Mouse (Mus musculus): ENCODE measurements around the gene Rnf115. TPM values are rescaled to one million over a fixed set of nuclear protein-coding genes. Genes with fewer than 3 reads are reported as not detected.
"Not testable (repeated sequence)": the region's sequence is repeated elsewhere in the genome, so short reads cannot be mapped to it uniquely, and the experiment has no call there.

Gene Rnf115
- polyA plus RNA-seq, 1 experiment = 13.5 TPM

GRCm38 (mm10) chr3:96684151-96684821 is 43.2 kb upstream of the Rnf115 start:
- no peaks in the 10 kb centered on the region for H3K79me3 ChIP-seq (ENCODE audit: low read depth)
- no peak for TF ChIP-seq CEBPB (IDR thresholded peaks at IDR 0.05; ENCODE audit: low read depth)
- no peak for TF ChIP-seq FOSL1 (IDR thresholded peaks at IDR 0.05; ENCODE audit: insufficient read depth, low read length, poor library complexity, severe bottlenecking)
- TF ChIP-seq MYOD1 (IDR thresholded peaks at IDR 0.05; ENCODE audit: control insufficient read depth, insufficient read length, low read depth) = no peak
- TF ChIP-seq CTCF (IDR thresholded peaks at IDR 0.05; ENCODE audit: control insufficient read depth, insufficient read depth, insufficient read length) = no peak
- no peak for TF ChIP-seq MYOG (IDR thresholded peaks at IDR 0.05; ENCODE audit: control insufficient read depth, extremely low read depth, insufficient read length)
- no peak for TF ChIP-seq USF1 (IDR thresholded peaks at IDR 0.05; ENCODE audit: low read depth)
- TF ChIP-seq MAX (IDR thresholded peaks at IDR 0.05) = no peak
- H3K4me3 ChIP-seq (ENCODE audit: insufficient read depth, poor library complexity, severe bottlenecking) = no peak overlapping the region
- no peak overlapping the region for H3ac ChIP-seq (ENCODE audit: control insufficient read depth, insufficient read length, low read depth)
- H3K79me2 ChIP-seq (ENCODE audit: control insufficient read depth, insufficient read depth) = no peaks in the 10 kb centered on the region
- no peaks in the 10 kb centered on the region for H3K27me3 ChIP-seq (ENCODE audit: control insufficient read depth, insufficient read depth, insufficient read length)
- no peaks in the 10 kb centered on the region for H3K36me3 ChIP-seq (ENCODE audit: control insufficient read depth, insufficient read depth)

GRCm38 (mm10) chr3:96684822-96685156 is 42.7 kb upstream of the Rnf115 start:
- H3ac ChIP-seq (ENCODE audit: control insufficient read depth, insufficient read length, low read depth) = no peak overlapping the region
- TF ChIP-seq MYOD1 (IDR thresholded peaks at IDR 0.05; ENCODE audit: control insufficient read depth, insufficient read length, low read depth) (no peak), USF1 (IDR thresholded peaks at IDR 0.05; ENCODE audit: low read depth) (no peak), CEBPB (IDR thresholded peaks at IDR 0.05; ENCODE audit: low read depth) (no peak), CTCF (IDR thresholded peaks at IDR 0.05; ENCODE audit: control insufficient read depth, insufficient read depth, insufficient read length) (no peak), MAX (IDR thresholded peaks at IDR 0.05) (no peak), MYOG (IDR thresholded peaks at IDR 0.05; ENCODE audit: control insufficient read depth, extremely low read depth, insufficient read length) (no peak), FOSL1 (IDR thresholded peaks at IDR 0.05; ENCODE audit: insufficient read depth, low read length, poor library complexity, severe bottlenecking) (no peak)
- no peak overlapping the region for H3K4me3 ChIP-seq (ENCODE audit: insufficient read depth, poor library complexity, severe bottlenecking)
- no peaks in the 10 kb centered on the region for H3K79me3 ChIP-seq (ENCODE audit: low read depth)
- no peaks in the 10 kb centered on the region for H3K79me2 ChIP-seq (ENCODE audit: control insufficient read depth, insufficient read depth)
- no peaks in the 10 kb centered on the region for H3K27me3 ChIP-seq (ENCODE audit: control insufficient read depth, insufficient read depth, insufficient read length)
- H3K36me3 ChIP-seq (ENCODE audit: control insufficient read depth, insufficient read depth) = no peaks in the 10 kb centered on the region

- H3K27me3 ChIP-seq (ENCODE audit: control insufficient read depth, insufficient read depth, insufficient read length) = not testable (repeated sequence)
These were observed 41.4 kb upstream of the Rnf115 start for GRCm38 (mm10) chr3:96686057-96686456.

GRCm38 (mm10) chr3:96688854-96689253 is 38.6 kb upstream of the Rnf115 start:
- Histone ChIP-seq H3K79me3 (ENCODE audit: low read depth) (no peaks in the 10 kb centered on the region), H3K79me2 (ENCODE audit: control insufficient read depth, insufficient read depth) (no peaks in the 10 kb centered on the region), H3K36me3 (ENCODE audit: control insufficient read depth, insufficient read depth) (no peaks in the 10 kb centered on the region), H3K4me3 (ENCODE audit: insufficient read depth, poor library complexity, severe bottlenecking) (no peak overlapping the region), H3ac (ENCODE audit: control insufficient read depth, insufficient read length, low read depth) (no peak overlapping the region), H3K27me3 (ENCODE audit: control insufficient read depth, insufficient read depth, insufficient read length) (no peaks in the 10 kb centered on the region)
- TF ChIP-seq FOSL1 (IDR thresholded peaks at IDR 0.05; ENCODE audit: insufficient read depth, low read length, poor library complexity, severe bottlenecking) (no peak), MYOD1 (IDR thresholded peaks at IDR 0.05; ENCODE audit: control insufficient read depth, insufficient read length, low read depth) (no peak), MYOG (IDR thresholded peaks at IDR 0.05; ENCODE audit: control insufficient read depth, extremely low read depth, insufficient read length) (no peak), USF1 (IDR thresholded peaks at IDR 0.05; ENCODE audit: low read depth) (no peak), MAX (IDR thresholded peaks at IDR 0.05) (no peak), CTCF (IDR thresholded peaks at IDR 0.05; ENCODE audit: control insufficient read depth, insufficient read depth, insufficient read length) (no peak), CEBPB (IDR thresholded peaks at IDR 0.05; ENCODE audit: low read depth) (no peak)

More at GRCm38 (mm10) chr3:96686057-96686456, 41.4 kb upstream of the Rnf115 start:
- not testable (repeated sequence) for H3K4me3 ChIP-seq (ENCODE audit: insufficient read depth, poor library complexity, severe bottlenecking); H3K79me3 ChIP-seq (ENCODE audit: low read depth); H3K79me2 ChIP-seq (ENCODE audit: control insufficient read depth, insufficient read depth); H3ac ChIP-seq (ENCODE audit: control insufficient read depth, insufficient read length, low read depth); H3K36me3 ChIP-seq (ENCODE audit: control insufficient read depth, insufficient read depth)

GRCm38 (mm10) chr3:96690298-96690697 is 37.2 kb upstream of the Rnf115 start:
- Histone ChIP-seq H3K79me3 (ENCODE audit: low read depth) (no peaks in the 10 kb centered on the region), H3K27me3 (ENCODE audit: control insufficient read depth, insufficient read depth, insufficient read length) (no peaks in the 10 kb centered on the region), H3K4me3 (ENCODE audit: insufficient read depth, poor library complexity, severe bottlenecking) (no peak overlapping the region), H3ac (ENCODE audit: control insufficient read depth, insufficient read length, low read depth) (no peak overlapping the region), H3K79me2 (ENCODE audit: control insufficient read depth, insufficient read depth) (no peaks in the 10 kb centered on the region), H3K36me3 (ENCODE audit: control insufficient read depth, insufficient read depth) (no peaks in the 10 kb centered on the region)
- TF ChIP-seq MAX (IDR thresholded peaks at IDR 0.05) = no peak
- TF ChIP-seq MYOD1 (IDR thresholded peaks at IDR 0.05; ENCODE audit: control insufficient read depth, insufficient read length, low read depth) = no peak
- TF ChIP-seq USF1 (IDR thresholded peaks at IDR 0.05; ENCODE audit: low read depth) = no peak
- TF ChIP-seq CEBPB (IDR thresholded peaks at IDR 0.05; ENCODE audit: low read depth) = no peak
- TF ChIP-seq MYOG (IDR thresholded peaks at IDR 0.05; ENCODE audit: control insufficient read depth, extremely low read depth, insufficient read length) = no peak
- no peak for TF ChIP-seq CTCF (IDR thresholded peaks at IDR 0.05; ENCODE audit: control insufficient read depth, insufficient read depth, insufficient read length)
- no peak for TF ChIP-seq FOSL1 (IDR thresholded peaks at IDR 0.05; ENCODE audit: insufficient read depth, low read length, poor library complexity, severe bottlenecking)

GRCm38 (mm10) chr3:96692506-96692905 is 35.0 kb upstream of the Rnf115 start:
- H3ac ChIP-seq (ENCODE audit: control insufficient read depth, insufficient read length, low read depth) = no peak overlapping the region
- H3K79me3 ChIP-seq (ENCODE audit: low read depth) = peaks cover 1% of the 10 kb centered on the region
- no peak for TF ChIP-seq FOSL1 (IDR thresholded peaks at IDR 0.05; ENCODE audit: insufficient read depth, low read length, poor library complexity, severe bottlenecking)
- TF ChIP-seq MYOD1 (IDR thresholded peaks at IDR 0.05; ENCODE audit: control insufficient read depth, insufficient read length, low read depth) = no peak
- TF ChIP-seq CTCF (IDR thresholded peaks at IDR 0.05; ENCODE audit: control insufficient read depth, insufficient read depth, insufficient read length) = no peak
- TF ChIP-seq USF1 (IDR thresholded peaks at IDR 0.05; ENCODE audit: low read depth) = no peak
- no peak for TF ChIP-seq MAX (IDR thresholded peaks at IDR 0.05)
- no peak for TF ChIP-seq CEBPB (IDR thresholded peaks at IDR 0.05; ENCODE audit: low read depth)
- TF ChIP-seq MYOG (IDR thresholded peaks at IDR 0.05; ENCODE audit: control insufficient read depth, extremely low read depth, insufficient read length) = no peak
- H3K36me3 ChIP-seq (ENCODE audit: control insufficient read depth, insufficient read depth) = no peaks in the 10 kb centered on the region
- no peak overlapping the region for H3K4me3 ChIP-seq (ENCODE audit: insufficient read depth, poor library complexity, severe bottlenecking)
- H3K79me2 ChIP-seq (ENCODE audit: control insufficient read depth, insufficient read depth) = peaks cover 1% of the 10 kb centered on the region
- H3K27me3 ChIP-seq (ENCODE audit: control insufficient read depth, insufficient read depth, insufficient read length) = no peaks in the 10 kb centered on the region
